Mouse (Mus musculus) layer of hippocampus, adult 9-10 months (tissue): ENCODE measurements around the gene Qprt.

Source experiments
- DNase-seq: peaks from one replicate; pipeline ENCODE4 v3.0.0; 2022; ENCODE audit warnings: low spot score

Qprt gene

GRCm38 (mm10) chr7:127121911-127122270 lies at the start of gene Qprt:
Gene Qprt (minus strand): TSS chr7:127122226.
- no peak for DNase-seq

DNA sequence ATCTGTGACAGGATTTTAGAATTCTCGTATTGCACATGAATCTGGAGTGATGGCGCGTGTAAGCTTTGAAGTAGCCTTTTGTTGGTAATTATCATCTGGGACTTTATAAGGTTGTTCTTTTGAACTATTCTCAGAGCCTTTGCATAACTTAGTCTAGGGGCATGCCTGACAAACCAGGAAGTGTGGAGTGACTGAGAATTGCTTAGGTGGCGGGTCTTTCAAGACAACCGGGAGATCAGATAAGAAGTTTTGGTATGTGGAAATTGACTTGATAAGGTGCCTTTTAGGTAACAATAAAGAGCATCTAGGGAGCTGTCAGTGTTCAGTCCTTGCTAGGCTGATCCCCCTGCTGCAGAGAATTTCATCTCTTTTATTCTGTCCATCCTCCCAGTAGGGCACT lies 44.5 kb upstream of the Qprt start:
- no peak for DNase-seq

- DNase-seq = no peak
Observed at GRCm38 (mm10) chr7:127165607-127166493, 43.8 kb upstream of the Qprt start.

GRCm38 (mm10) chr7:127164002-127164401 lies 42.0 kb upstream of the Qprt start:
- DNase-seq = no peak

DNA sequence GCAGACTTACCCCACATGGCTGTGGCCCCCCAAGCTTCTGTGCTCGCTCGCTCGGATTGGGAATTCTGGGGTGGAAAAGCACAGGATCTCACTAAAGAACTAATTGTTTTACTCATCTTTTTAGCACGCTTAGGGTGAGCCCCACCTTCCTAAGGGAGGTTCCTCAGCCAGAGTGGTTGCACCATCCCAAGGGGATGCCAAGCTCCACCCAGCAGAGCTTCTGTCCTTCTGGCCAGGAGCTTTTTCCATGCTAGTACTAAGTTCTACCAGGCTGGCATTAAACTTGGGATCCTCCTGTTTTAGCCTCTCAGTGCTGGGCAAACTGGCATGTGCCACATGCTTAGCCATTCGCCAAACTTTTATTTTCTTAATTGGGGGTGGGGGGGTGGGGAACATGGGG lies 40.5 kb upstream of the Qprt start:
- DNase-seq = no peak

GRCm38 (mm10) chr7:127157548-127157947 lies 35.5 kb upstream of the Qprt start:
- no peak for DNase-seq

DNA sequence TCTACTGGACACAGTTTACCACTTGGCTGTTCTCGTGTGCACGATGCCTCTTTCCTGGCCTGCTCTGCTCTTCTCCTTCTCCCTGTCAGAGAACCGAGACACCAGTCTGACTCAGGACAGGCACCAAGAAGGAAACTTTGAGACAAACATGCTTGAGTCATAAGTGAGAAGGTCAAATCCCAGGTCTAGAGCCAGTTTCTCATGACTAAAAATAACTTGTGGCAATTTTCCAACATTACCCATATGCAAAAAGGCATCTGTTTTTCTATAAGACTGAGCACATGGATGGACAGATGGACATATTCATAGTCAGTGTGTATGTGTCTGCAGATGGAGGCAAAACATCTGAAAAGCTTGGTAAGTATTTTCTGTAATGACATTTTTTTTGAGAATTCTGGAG lies 31.5 kb upstream of the Qprt start:
- DNase-seq = no peak

- no peak for DNase-seq
Observed at GRCm38 (mm10) chr7:127152464-127152863, 30.4 kb upstream of the Qprt start.

GRCm38 (mm10) chr7:127147901-127148300 lies 25.9 kb upstream of the Qprt start:
- DNase-seq = no peak

DNA sequence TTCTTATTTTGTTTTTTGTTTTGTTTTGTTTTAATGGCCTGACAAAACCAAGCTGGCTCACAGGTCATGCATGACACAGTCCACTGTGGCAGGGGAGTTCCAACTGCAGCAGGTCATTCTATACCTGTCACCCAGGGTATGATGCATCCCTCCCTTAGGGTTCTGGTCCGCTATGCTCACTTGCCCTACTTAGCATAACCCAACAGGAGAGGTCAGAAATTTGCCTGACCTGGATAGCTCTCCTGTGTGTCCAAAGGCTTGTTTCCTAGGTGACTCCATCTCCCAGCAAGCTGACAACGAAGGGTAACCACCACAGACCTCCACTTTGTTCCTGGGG lies 24.2 kb upstream of the Qprt start:
- no peak for DNase-seq

DNA sequence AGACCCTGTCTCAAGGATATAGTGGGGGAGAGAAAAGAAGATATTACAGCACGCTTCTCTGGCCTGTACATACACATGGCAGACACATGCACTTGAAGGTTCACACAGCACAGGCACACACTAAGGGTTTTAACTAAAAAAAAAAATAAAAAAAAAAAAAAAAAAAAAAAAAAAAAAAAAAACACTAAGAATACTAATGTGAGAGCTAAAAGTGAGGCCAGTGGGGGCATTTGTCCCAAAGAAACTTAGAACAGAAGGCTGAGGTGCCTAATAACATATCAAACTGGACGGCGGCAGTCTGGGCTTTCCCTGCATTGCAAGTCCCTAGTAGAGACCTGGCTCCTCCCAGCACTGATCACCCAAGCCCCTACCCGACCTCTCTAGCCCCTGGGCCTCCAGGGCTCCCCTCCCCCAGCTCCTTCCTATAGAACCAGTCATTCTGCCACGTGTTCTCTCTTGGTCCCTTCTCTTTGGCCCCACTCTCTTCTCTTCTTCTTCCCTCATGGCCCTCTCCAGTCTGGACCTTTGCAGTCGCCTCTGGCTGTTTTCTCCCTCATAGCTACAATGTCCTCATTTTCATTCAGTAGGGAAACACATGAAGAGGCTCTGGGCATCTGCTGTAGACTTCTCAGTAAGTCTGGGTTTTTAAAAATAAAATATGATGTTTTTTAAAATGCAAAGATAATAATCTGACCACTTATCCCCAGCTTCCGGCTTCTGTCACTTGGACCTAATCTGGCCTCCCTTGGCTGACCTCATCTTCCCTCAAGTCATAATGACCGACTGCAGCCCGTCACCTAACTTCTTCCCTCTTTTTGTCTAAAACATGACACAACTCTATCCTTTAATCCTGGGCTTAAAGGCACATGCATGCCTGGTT lies 23.6 kb upstream of the Qprt start:
- no peak for DNase-seq

DNA sequence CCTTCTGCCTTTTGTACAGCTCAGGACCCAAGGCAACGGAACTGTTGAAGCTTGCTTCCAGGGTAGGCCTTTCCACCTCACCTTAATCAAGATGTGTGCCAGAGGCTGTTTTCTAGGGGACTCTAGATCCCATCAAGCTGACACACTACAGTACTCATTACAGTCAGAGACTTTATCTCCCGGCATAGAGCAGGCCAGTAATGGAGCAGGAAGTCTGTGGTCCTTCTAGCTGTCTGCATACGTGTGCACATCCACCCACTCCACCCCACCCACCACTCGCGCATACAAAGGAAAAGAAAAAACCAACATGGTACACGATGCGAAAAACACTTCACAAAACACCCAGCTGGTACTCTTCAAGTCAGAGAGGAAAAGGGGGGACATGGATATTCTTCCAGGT lies 22.4 kb upstream of the Qprt start:
- no peak for DNase-seq

DNA sequence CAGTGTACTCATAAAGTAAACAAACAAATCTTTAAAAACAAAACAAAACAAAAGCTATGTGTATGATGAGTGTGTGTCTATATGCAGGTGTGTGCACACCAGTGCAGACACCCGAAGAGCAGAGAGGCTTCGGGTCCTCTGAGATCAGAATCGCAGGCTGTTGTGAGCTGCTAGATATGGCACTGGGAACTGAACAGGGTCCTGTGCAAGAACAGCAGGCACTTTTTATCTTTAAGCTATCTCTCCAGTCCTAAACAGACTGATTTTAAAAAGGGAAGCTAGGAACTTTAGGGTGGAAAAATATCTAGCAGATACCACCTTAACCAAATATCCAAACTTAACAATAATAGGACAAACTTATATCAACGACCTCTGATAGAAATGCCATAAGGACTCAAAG lies 20.6 kb upstream of the Qprt start:
- no peak for DNase-seq

DNA sequence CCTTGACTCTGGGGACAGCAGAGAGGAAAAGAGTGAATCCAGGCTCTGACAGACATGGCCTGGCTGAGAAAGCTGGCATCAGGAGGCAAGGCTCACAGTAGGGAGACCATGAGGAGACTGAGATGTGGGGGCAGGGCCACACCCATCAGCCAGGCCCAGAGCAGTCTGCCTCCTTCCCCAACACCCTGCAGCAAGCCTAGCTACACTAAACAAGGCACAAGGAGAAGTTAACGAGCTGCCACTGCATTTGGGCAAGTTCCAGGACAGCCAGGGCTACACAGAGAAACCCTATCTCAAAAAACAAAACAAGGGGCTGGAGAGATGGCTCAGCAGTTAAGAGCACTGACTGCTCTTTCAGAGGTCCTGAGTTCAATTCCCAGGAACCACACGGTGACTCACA lies 20.2 kb upstream of the Qprt start:
- no peak for DNase-seq

- DNase-seq = no peak
Observed at GRCm38 (mm10) chr7:127140623-127141404, 18.8 kb upstream of the Qprt start.

GRCm38 (mm10) chr7:127139562-127139961 lies 17.5 kb upstream of the Qprt start:
- DNase-seq = no peak

GRCm38 (mm10) chr7:127139100-127139499 lies 17.1 kb upstream of the Qprt start:
- DNase-seq = no peak

DNA sequence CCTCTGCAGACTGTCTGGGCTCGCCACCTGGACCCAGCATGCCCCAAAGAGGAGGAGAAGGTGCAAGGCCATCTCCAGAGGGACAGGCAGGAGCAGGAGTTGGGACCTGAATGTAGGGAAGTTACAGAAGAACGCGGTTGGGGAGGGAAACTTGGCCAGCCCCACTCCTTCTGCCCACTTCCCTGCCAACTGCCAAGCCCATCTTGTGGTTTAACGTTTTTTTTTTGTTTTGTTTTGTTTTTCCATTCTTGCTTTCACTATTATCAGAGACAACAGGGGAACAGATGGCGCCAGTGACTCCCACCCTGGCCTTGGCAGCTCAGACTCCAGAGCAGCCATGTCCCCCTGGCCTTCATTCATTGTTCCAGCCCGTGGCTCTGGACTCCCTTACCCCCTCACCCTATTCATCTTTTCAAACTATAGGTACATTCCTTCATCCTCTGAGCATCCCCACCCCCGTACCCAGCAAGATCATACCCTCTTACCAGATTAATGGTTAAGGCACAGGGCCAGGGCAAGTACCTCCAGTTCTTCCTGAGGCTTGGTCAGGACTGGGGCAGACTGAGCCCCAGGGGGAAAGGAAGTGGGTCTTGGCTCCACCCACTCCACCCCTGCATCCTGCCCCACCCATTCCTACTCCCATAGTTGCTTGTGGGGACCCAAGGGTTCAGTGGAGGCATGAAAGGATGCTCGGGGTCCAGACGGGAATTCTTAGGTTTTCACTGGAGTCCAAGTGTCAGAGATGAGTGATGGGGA lies 15.4 kb upstream of the Qprt start, which contains the start of gene Spn:
Spn (minus strand) TSS at position 562 of the 756 bp plus-strand sequence.
- DNase-seq = no peak

GRCm38 (mm10) chr7:127136181-127137071 lies 14.4 kb upstream of the Qprt start:
- no peak for DNase-seq

DNA sequence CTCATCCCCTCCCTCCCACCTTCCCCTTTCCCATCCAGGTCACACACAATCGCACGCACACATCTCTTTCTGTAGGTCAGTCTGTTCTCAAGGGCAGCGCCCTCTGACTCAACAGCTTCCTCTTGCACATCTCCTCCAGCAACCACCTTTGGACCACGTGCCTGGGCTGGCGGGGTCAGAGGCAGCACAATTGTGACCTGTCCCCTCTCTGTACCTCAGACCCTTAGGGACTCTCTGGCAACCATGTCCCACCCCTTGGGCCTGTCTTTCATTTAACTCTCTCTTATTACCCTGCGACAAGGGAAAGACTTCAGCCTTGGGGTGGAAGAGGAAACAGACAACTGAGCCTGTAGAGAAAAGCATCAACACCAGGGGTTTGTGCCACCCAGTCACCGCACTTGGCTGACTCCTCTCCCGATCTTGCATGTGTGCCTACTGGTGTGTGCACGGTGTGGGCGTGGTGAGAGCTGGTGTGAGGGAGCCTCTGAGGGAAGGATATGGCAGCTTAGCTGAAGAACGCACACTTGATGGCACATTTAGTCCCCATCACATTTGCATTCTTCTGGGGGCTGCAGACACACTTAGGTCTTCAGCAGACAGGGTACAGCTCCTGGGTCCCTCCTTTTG lies 12.9 kb upstream of the Qprt start:
- DNase-seq = no peak
